Mouse (Mus musculus) embryo, embryonic 10 days (tissue): ENCODE data around the gene Bicdl1.

Source experiments
- DNase-seq: peaks from one replicate; pipeline ENCODE4 v3.0.0-alpha.2; 2015; ENCODE audit warnings: low spot score

Bicdl1 gene

DNA sequence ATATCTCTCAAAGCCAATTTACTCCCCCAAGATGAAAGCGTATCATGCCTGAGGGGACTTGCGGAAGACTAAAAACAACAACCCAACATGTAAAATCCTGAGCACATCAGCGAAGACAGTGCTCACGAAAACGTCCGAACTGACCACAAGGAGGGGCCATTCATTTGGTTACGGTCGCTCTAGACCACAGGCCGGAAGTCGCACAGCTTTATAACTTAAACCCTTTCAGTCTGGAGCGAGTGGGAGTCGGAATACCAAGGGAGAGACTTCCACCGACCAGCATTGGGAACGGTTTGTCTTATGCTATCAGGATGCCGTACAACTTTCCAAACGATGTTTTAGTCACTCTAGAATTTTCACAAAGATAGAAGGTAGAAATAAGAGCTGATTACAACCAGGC lies 5.4 kb downstream of the Bicdl1 start:
- DNase-seq = no peak

DNA sequence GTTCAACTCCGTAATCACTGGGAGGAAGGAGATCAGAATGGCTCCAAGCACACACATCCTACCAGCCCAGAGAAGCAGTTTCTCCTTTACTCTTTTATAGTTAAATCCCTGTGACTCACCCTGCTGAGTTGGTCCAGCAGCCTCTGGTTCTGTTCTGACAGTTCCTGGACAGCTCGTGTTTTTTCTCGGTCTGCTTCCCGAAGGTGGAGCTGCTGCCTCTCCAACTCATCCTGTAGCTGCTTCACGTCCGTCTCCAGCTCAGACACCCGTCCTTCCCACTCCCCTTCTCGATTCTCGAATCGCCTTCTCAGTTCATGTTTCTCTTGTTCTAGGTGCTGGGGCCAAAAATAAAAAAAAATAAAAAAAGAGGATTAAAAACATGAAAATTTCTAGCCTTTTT lies 7.0 kb downstream of the Bicdl1 start:
- DNase-seq = no peak

DNA sequence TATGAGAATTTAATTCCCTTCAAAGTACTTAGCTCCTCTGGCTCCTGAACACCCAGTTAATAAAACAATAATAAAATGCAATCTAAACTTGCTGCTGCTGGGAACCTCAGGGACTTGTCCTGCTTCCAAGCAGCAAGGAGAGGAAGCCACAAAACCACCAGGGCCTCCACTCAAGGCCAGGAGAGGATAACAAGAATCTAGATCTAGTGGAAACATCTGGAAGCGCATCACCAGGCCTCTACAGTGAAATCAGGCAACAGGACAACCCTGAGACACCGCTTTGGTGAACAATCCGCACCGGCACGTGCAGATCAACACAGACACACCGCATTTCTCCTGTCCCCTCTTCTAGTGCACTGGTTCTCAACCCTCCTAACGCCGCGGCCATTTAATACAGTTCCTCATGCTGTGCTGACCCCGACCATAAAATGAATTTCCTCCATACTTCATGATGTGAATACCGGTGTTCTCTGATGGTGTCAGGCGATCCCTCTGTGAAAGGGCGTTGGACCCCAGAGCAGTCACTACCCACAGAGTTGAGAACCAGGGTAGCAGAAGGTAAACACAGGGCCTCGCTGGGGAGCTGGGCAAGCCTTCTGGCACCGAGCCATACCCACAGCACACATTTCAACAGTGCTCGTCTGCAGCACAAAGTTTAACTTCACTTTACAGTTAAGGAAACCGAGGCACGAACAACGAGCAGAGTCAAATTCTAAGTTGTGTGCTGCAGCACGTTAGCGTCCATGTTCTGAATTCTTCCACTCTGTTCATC lies 9.0 kb downstream of the Bicdl1 start:
- DNase-seq = no peak

DNA sequence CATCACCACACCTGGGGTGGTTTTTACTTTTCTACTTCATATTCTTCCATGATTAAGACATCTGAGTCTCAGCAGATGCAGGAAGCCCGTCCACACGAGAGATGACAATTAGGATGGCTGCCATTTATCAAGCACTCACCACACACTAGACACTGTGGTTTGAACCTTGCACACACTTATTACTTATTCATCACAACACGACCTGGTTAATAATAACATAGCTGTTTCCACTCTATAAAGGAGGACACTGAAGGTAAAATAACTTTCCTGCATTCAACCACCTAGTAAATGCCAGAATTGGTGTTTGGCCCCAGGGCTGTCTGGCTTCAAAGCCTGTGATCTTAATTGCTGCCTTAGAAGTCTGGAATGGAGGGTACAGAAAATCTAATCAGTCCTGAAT lies 10.7 kb downstream of the Bicdl1 start:
- DNase-seq = no peak

DNA sequence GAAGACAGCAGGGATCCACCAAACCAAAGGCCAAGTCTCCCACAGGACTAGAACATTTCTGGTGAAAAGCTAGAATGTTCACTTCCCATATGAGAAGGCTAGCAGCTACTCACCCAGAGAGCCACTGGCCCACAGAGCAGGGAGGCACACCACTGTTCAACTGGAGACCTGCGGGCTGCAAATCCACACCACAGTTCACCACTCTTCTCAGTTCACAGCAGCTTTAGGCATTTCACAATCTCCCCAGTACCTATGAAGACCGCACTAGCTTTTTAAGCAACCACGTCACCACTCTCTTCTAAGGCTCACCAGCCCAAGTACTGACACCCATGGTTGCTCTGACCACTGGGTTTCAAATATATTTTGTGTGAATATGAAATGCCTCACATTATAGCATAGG lies 13.7 kb downstream of the Bicdl1 start:
- DNase-seq = no peak

DNA sequence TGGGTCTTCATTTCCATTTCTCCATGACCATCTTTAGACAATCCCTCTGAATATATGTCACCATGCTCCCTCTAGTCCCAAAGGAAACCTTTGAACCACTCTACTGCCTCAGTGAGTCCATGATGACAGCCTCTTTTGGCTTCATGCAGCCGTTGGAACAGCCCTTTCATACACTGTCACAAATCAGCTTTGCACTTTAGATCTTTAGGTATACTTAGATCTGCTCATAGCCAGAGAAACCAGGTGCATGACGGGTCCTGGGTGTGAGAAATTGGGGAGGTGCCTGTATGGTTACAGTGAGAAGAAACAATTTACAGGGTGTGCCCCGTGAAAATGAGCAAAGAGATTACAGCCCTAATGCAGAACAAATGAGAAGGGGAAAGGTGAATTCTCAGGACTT lies 14.3 kb downstream of the Bicdl1 start:
- DNase-seq = no peak

DNA sequence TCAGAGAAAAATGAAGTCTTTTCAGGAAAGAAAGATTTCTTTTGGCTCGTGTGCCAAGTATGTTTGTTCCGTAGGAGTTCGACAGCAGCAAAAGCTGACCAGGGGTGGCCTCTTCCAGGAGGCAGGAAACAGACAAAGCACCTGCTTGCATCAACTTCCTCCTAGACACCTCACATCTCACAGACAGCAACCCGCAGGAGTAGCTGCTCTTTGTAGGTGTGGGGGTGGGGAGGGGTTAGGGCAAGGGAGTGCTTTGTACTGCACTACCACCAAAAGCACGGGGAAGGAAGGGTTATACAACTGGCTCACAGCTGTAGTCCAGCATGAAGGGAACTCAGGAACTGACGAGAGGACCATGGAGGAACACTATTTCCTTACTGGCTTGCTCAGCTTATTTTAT lies 15.0 kb downstream of the Bicdl1 start:
- no peak for DNase-seq

DNA sequence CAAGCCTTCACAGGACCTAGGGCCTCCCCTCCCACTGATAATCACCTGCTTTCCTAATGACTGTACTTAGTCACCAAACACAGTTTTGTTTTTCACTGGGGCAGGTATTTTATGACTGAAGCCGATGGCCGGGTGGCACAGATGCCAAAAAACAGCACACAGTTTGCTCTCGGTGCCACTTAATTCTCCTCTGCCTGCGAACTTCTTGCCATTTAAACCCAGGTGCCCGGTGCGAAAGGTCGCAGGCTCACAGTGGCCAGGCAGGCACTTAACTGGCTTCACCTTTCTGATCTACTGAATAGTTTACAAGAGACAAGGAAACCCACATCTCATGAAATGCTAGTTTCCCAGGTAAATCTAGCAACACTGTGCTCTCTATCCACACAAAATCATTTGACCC lies 16.7 kb downstream of the Bicdl1 start:
- DNase-seq = no peak

DNA sequence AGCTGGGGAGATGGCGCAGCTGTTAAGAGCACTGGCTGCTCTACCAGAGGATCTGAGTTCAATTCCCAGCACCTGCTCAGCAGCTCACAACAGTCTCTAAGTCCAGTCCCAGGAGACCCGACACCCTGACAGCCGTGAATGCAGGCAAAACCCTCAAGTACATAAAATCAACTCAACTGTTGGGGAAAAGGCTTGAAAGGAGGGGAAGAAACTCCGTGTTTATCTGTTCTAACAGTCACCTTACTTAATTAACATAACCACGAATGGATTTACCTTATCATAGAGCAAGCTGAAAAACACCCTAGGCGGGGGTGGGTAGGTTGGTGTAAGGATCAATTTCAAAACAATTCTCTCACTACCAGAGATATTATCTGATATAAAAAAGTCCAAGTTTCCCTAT lies 18.9 kb downstream of the Bicdl1 start:
- DNase-seq = no peak

DNA sequence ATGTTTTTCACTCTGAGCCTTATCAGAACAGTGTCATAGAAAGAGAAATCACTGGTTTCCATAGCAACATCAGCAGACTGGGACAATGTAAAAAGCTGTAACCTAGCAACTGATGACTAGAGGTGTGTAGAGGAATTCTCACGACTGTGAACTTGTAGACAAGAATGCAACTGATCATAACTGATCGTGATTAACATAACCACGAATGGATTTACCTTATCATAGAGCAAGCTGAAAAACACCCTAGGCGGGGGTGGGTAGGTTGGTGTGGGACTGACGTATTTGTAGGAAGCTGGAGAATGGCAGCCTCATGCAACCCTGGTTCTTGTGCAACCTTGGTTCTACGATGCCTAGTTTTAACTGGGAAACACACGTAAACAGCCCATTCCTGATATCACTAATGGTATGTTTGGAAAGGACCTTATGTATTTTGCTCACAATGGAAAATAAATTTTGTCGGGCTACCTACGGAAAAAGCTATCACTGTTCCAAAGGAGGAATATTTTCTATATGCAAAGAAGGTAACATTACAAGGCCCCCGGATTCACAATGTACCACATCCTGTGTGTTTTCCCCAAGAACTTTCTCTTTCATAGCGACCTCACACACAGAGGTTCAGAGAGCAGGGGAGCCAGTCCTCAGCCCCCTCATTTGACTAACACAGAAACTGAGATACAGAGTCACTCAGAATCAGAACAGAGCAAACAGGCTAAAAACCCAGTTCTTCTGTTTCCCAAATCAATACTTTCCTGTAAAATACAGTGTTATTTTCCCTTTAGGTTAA lies 19.6 kb downstream of the Bicdl1 start:
- DNase-seq = no peak

DNA sequence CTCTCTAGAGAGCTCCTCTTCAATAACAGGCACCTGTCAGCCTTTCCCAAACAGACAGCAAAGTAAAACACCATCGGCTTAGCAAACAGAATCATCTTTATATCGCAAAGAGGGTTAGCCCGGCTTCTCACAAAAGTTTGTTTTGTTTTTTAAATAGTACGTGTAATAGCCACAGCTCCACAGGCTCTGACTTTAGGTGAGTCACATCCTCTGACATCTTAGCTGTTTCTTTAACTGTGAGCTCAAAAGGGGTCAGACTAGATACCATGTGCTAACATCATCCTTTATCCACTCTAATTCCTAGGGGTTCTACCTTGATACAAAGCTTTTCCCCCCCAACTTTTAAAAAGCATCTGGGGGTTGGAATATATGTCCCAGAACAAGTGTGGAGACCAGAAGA lies 21.2 kb downstream of the Bicdl1 start:
- DNase-seq = no peak

DNA sequence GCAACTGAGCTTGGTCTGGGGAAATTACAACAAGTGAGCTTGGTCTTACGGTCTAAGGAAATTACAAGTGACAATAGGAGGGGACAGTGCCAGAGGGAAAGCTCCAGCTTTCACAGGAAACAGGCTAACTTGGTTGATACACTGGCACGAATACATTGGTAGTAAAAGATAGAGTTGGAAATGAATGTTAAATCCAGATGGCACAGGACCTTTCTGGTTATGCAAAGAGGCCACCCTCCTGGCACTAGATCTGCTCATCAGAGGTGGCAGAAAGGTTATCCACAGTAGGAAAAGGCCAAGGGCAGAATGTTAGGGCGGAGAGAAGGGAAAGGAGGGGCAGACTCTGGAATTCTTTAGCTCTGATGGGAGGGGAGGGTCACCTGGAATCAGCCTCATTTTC lies 22.5 kb downstream of the Bicdl1 start:
- DNase-seq = no peak

DNA sequence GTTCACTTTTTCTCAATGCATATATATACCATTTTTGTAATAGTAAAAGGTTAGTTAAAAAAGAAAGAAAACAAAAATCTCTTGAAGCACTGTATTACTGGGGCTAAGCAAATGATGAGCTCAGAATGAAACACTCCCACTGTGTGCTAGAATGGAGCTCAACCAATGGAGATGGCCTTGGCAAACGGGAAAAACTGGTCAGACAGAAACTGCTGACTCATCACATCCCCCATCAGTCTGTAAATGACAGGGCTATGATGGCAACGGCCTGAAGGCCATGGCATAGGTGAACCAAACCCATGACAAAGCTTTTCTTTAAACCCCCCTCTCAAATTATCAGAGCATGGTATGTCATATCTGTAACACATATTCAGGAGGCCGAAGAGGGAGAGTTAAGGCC lies 29.4 kb downstream of the Bicdl1 start:
- DNase-seq = no peak

DNA sequence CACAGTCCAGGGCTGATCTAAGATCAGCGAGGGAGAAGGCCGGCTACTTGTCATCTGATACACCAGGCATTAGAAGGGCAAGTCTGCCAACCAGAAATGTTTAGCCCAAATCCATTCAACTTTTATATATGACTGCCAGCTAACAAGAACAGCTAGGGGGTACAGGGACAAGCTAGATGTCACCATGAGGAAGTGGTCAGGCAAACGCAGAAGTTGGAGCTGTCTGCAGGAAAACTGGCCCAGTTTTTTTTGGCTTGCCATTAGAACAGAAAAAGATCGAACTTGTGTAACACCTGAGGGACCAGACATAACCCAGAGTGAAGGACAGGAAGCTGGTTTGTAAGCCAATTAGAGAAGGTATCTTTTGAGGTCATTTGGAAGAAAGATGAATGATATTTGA lies 30.2 kb downstream of the Bicdl1 start:
- DNase-seq = no peak

DNA sequence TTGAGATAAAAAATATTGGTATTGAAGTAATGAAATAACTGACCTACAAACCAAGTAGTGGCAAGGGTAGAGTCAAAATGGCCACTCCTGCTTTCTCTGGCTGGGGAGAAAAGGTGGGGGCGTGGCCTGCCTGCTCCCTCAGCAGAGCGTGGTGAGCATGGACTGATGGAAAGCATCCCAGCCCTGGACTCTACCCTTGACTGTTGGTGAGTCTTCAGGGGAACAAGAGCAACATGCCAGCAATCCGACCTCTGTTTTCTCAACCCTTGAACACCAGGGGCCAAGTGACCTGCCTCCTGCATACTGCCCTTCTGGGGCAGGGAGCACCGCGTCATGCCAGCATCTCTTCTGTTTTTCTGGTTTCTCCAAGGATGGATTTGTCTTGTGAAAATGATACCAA lies 34.6 kb downstream of the Bicdl1 start:
- no peak for DNase-seq

DNA sequence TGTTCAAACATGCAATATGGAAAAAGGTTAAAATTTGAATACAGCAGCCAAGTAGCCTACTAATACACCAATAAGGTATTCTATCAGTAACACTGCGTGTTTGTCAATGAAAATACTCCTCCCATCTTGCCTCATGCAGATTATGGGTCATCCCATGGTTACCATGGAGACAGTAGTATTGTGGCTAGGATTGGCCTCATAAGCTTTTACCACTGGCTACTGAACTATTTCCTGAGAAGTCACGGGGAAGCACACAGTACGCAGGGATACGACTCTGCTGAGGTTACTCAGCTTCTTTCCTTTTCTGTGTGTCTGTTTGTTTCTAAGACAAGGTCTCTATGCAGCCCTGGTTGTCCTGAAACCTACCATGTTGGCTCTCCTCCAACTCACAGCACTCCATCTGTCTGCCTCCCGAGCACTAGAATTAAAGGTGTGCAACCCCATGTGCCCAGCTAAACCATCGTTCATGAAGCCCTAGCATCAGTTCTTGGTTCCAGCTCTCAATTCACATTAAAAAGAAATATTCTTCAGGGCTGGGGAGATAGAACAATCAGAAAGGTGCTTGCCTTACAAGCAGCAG lies 36.1 kb downstream of the Bicdl1 start:
- no peak for DNase-seq

DNA sequence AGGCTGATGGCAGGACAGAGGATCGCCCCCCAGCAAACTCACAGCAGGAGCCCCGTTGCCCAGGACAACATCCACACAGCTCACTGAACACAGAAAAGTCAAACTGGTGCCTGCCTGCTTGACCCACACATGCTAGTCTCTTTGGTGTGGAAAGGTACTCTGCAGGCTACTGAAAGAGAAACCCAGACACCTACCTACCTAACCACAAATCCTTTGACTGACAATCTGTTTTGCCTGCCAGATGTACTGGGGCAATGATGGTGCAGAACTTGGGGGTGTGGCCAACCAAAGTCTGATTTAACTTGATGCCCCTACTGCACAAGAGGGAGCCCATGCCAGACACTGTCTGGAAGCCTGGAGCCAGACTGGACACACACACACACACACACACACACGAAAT lies 38.1 kb downstream of the Bicdl1 start:
- no peak for DNase-seq

DNA sequence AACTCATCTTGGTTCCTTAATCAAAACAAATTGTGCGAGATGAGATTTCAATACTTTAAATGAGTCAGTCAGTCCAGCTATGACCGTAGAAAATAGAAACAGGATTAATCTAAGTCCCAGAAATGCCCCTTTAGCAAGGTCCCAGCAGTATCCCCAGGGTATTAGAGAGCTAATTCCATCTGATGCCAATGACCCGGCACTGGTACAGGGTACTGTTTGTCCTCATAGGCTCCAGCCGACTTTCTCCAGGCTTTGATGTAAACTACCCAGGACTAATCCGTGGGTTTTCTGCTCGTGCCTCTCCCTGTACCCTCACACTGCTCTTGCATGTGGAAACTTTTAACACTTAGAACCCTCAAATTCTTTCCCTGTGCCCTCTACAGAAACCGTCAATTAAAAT lies 44.7 kb downstream of the Bicdl1 start:
- no peak for DNase-seq

DNA sequence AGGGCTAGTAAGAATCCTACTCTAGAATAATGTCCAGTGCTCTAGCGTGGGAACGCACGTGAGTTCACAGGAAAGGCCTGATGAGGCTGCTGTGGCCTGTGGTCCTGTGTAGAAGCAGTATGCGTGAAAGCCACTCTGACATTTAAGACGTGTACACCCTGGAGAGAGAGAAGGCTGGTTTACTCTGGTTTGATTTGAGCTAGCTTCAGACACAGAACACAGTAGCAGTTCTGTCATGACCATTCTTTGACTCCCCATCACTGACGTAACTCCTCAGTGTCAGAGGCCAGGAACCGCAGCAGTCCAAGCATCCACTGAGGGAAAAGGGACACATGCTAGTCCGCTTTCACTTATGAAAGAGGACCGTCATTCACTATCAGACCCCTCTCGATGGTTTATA lies 46.3 kb downstream of the Bicdl1 start:
- DNase-seq = no peak

DNA sequence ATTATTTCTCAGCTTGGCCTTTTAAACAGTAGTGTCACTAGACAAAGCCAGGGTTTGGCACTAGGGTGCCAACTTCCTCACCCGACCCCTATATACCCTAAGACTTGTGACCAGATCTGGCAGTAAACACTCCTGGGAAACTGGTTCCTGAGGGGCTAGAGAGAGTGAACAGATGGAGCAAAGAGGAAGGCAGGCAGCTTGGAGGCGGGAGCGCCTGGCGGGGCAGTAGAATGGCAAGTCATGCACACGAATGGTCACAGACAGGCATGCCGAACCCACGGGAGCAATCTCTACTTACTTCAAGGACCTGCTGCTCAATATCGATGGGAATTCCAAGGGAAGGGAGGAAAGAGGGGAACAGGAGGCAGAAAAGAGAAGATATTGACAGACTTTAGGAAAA lies 59.6 kb downstream of the Bicdl1 start:
- DNase-seq = no peak

DNA sequence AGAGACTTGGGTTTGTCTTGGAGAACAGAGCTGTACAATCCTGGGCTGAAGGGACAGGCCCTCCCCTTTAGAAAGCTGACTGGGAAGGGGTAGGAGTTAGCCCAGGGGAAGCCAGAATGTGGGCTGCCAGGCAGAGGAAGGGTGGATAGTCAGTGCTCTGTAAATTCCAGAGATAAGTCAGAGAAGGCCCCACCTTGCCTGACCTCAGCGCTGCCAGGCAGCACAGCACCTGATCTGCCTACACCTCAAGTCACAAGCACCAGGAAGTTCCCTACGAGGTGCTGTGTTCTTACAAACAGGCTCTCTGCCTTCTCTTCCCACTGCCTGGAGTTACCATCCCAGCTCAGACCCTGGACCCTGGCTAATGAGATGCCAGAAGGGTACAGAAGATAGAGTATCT lies 61.0 kb downstream of the Bicdl1 start:
- DNase-seq = no peak

DNA sequence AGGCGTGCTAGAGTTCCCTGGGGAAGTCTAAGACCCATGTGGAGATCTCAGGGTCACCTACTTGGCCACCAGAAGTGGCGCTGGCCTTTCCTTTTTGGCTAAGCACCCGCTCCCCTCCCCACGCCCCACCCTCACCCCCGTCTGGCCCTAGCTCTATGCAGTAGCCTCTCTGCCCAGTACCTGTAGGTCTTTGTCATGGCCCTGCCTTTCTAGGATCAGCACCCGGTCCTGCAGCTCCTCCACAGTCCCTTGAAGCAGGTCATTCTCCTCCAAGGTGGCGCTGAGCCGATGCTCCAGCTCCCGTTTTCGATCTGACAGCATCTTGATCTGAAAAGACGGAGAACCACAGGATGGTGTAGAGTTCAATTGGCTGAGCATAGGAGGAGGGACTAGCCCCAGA lies 61.4 kb downstream of the Bicdl1 start:
- no peak for DNase-seq

DNA sequence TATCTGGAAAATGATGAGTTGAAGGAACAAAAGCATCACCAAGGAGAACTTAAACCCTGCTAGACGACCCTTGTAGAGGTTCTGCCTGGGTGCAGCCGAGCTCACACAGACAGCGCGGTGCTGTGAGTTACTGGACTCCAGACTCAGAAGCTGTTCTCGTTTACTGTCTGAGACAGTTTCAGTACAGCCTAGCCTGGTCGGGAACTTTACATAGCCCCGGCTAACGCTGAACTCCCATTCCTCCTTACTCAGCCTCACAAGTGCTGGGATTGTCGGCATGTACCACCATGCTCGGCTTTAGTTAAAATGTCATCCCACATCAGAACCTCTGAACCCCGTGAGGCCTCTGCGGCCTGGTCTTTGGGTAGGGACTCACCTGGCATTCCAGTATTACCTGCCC lies 62.4 kb downstream of the Bicdl1 start:
- no peak for DNase-seq

DNA sequence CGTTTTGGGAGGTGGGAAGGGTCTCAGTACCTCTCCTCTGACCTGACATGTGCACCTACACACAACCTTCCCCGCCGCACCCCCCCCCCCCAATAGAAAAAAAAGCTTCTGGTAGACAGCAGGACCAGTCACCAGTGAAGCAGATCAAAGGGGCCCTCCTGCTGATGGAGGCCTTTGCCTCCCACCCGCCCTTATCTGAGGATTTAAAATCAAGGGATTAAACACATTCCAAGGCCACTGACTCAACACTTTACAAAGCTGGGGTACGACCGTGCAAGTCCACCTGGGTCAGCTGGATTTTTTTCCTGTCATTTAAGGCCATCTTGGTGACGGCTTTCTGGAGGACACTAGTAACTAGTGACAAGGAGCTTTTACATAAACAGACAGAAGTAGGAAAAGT lies 63.5 kb downstream of the Bicdl1 start:
- DNase-seq = peak; percentile 44
